Mouse (Mus musculus) urinary bladder, adult 18-20 months (tissue): Measurements from ENCODE around the gene Krtap29-1.
A peak's percentile ranks its signal among the peaks of the same experiment; 100 is the strongest.

Source experiments
- DNase-seq, 2 experiments: peaks; one replicate each; pipeline ENCODE4 v3.0.0; 2022; ENCODE audit warnings: low spot score in 2 of 2, mixed read lengths in 2 of 2

Gene Krtap29-1

GRCm38 (mm10) chr11:99978953-99979352 is at the start of gene Krtap29-1:
Gene Krtap29-1 (minus strand): TSS chr11:99979053.
- no peak for DNase-seq

GRCm38 (mm10) chr11:100021438-100021837 is 42.6 kb upstream of the Krtap29-1 start:
- no peak for DNase-seq

GRCm38 (mm10) chr11:100019466-100019865 is 40.6 kb upstream of the Krtap29-1 start:
- no peak for DNase-seq

DNA sequence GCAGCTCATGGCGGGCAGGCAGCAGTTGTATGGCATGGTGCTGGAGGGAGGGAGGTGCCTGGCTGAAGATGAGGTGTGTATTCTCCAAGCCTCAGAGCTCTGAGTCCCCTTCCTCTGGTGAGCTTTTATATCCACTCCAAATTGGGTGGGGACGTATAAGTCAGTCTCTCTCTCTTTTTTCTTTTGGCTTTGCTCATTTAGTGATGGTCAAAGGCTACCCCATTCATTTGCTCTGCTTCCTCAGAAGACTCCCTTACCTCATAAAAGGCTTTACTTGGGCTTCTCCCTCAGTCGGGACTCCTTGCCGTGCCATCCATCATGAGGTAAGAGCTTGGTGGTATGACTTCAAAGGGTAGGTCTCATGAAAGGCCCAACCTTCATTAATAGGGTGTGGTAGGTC is 37.3 kb upstream of the Krtap29-1 start, which contains the start of gene Krt33a:
Gene Krt33a, minus strand, starts transcription at position 101 of the 400 bp plus-strand sequence.
- no peak for DNase-seq

GRCm38 (mm10) chr11:100013691-100014171 is 34.9 kb upstream of the Krtap29-1 start:
- DNase-seq: peak; percentile 52 to 62

DNA sequence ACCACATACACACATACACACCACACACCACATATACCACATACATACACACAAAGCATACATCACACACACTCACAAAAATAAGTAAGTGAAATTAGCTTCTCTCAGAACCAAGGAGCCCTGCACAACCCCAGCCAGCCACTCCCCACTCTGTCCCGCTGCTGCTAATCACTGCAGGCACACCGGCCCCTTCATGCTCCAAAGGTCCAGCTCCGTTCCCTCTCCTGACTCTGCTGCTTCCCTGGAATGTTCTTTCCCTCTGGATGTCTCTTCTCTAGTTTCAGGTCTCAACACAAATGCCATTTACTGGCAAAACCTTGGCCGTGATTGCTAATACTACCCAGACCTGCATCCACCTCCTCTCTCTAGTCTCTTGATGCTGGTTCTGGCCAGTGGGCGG is 31.8 kb upstream of the Krtap29-1 start:
- DNase-seq: no peak

DNA sequence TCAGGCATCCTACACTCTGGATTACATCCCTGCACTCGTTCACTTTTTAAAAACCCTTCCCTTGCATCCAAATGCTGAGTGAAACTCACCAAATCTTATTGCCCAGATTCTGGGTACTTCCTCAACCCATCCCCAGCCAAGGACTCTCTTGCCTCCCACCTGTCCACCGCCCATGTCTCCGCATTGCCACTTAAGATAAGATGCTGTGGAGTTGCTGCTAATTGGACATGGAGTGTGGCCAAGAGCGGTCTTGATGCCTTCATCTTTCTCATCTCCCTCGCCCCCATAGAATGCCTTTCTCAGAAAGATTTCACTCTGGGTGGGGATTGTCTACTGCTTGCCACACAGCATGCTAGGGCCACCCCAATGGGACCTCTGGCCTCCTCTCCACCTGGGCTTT is 29.5 kb upstream of the Krtap29-1 start:
- DNase-seq: no peak

- DNase-seq: no peak
These were observed 27.8 kb upstream of the Krtap29-1 start for GRCm38 (mm10) chr11:100006624-100007023.

DNA sequence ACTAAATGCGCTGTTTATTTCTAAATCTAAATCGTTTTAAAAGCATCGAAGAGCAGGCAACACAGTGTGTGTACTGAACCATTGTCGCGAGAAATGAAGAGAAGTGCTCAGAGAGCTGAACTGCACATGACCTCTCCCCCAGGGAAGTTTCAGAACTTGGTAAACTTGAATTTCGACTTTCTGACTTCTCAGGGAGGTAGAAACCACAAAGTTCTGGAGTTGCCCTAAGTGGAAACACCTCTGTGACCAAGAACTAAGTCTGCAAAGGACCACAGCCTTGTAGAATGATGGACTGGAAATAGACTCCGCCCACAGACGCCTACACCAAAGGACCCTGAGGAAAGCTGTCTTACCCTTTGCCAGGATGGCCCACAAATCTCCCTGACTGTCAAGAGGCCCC is 27.1 kb upstream of the Krtap29-1 start:
- DNase-seq: peak; percentile 22 to 30

DNA sequence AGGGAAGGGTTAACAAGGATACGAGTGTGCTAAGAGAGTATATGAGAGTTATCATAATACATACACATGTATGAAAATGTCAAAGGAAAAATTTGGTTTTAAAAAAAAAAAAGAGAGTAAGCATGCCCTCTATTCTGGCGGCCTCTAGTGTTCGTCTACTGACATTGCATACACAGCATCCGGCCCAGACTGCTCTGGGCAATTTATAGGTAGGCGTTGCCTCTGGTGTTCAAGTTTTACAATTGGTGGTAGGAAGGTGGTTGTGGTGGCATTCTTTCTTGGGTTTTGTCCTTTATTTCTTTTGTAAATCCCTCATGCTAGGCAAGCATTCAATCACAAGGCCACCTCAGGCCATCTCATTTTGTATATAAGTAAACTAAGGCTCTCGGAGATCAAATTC is 26.0 kb upstream of the Krtap29-1 start:
- peak in 1 of 2 experiments; percentile 41 for DNase-seq

DNA sequence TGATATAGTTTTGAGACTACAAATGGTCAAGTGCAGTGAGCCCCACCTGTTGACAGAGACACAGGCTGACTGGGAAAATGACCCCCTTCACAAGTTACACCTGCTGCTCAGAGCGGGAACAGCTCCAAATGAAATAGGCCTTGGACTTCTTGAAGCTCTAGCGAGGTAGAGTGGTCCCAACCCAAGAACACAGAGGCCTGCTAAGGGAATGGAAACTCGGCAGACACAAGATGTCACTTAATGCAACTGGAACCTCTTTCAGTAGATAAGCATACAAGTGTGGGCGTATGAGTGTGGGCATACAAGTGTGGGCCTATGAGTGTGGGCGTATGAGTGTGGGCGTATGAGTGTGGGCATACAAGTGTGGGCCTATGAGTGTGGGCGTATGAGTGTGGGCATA is 20.2 kb upstream of the Krtap29-1 start:
- DNase-seq: no peak

DNA sequence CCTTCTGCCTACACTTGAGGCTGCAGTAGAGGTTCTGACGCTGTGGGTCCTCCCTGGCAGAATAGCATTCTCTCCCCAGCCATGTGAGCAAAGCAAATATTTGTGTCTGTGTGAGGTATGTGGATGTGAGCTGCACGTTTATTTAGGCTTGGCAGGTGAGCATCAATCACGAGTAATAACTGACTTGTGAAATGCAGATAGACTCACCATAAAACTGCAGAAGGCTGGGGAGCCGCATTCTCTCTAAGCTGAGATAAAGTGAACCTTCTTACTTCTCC is 15.5 kb upstream of the Krtap29-1 start:
- DNase-seq: no peak

DNA sequence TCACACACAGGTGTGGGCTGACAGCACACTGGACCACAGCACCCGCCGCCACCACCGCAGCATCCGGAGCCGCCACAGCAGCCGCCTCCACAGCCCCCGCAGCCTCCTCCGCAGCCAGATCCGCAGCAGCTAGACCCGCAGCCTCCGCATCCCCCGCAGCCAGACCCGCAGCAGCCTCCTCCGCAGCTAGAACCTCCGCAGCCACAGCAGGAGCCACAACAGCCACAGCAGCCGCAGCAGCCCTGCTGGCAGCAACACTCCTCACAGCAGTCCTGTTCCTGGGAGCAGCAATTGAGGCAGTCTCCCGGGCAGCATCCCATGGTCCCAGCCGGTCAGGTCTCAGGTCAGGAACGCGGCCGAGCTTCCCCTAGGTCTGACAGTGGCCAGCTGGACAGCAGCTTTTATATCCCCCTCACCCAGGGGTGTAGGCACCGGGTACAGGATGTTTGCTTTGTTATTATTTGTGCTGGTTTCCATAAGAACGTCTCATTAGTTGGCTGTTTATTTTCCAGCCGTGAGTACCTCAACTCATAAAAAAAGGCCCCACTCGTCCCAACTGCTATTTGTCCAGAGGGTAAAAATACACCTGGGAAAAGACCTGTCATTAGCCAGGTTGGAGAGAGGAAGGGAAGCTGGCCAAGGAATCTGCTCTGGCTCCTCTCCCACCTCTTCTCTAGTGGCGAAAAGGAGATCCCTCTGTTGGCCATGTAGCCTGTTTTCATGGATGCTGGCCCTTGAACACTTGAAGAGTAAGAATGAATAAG is 14.9 kb upstream of the Krtap29-1 start, which contains the start of gene Krtap17-1:
Gene Krtap17-1, minus strand, starts transcription at position 375 of the 764 bp plus-strand sequence.
- DNase-seq: no peak

- no peak for DNase-seq
These were observed 11.7 kb upstream of the Krtap29-1 start for GRCm38 (mm10) chr11:99990571-99990970.

DNA sequence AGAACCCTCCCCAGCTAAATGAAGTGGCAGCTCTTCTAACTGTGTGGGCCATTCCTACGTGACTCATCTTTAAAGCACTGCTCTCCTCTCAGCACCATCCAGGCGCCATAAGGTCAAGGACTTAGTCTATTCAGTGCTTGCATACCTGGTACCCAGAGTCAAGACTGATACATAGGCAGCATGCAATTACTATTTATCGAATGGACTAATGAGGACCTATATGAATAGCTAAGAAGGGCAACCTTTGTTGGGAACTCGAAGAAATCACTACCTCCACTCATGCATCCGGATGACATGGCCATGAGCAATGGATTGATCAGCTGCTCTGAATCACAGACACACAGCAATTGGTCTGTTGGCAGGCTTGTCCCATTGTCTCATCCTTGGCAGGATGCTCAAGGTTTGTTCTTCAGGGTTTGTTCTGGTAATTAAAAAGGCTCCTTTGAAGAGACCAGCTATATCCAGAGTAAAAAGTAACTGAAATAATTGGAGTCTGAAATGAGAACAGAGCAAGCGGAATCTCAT is 11.1 kb upstream of the Krtap29-1 start:
- no peak for DNase-seq

DNA sequence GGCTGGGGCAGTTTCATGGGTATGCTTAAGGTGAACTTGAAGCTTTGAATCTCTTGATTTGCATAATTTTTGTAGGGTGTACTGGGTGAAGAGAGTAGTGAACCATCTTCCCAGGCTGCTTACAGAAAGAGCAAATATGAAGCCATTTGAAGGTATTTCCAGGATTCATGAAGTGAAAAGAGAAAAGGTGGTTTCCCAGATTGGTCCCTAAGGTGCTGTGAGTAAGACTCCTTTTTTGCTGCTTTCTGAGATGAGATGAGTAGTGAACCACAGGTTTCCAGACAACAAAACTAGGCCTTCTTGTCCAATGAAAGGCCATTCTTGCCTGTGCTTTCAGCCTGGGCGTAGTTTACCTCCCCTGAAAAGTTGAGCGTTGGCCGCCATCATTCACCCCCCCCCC is 9.7 kb upstream of the Krtap29-1 start:
- DNase-seq: no peak

DNA sequence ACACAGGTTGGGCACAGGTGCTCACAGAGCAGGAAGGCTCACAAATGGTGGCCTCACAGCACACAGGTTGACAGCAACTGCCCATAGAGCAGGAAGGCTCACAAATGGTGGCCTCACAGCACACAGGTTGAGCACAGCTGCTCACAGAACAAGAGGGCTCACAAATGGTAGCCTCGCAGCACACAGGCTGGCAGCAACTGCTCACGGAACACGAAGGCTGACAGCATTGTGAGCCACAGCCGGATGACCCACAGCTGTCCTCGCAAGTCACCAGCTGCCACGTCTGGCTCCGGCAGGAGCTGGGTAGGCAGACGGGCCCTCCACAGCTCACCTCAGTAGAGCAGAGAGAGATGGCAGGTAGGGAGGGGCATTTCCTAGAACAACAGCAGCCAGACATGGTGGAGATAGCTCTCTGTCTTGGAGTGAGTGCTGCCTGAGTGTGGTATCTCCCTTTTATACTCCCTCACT is 7.4 kb upstream of the Krtap29-1 start, which contains the start of gene Krtap16-1:
Gene Krtap16-1, minus strand, starts transcription at position 418 of the 468 bp plus-strand sequence.
- no peak for DNase-seq

GRCm38 (mm10) chr11:99985291-99986092 is 6.6 kb upstream of the Krtap29-1 start:
- DNase-seq: no peak

- DNase-seq: no peak
These were observed 4.6 kb upstream of the Krtap29-1 start for GRCm38 (mm10) chr11:99983442-99983841.

- DNase-seq: no peak
These were observed 3.9 kb upstream of the Krtap29-1 start for GRCm38 (mm10) chr11:99982731-99983130.

GRCm38 (mm10) chr11:99965961-99966360 is 12.9 kb downstream of the Krtap29-1 start:
- DNase-seq: no peak

DNA sequence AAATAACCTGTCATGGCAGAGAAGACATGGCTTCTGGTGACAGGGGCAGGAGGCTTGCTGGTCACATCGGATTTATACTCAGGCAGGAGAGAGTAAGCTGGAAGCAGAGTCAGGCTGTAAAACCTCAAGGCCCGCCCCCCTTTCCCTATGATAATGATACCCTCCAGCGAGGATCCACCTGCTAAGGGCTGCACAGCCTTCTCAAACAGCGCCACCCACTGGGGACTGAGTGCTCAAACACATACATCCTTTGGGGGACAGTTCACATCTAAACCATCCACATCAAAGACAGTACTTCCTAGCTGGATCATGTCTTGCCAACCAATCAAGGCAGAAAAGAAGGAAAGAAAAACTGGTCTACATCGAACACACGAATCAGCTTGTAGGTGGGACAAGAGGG is 14.6 kb downstream of the Krtap29-1 start:
- DNase-seq: no peak
